Mouse (Mus musculus): Measurements from ENCODE around the gene C130032M10Rik.

GRCm38 (mm10) chr9:114556276-114556855 lies 40.9 kb downstream of the C130032M10Rik start:
- TF ChIP-seq EP300 (optimal IDR thresholded peaks at IDR 0.05) (no peak), CTCF (IDR thresholded peaks at IDR 0.05; ENCODE audit: low read depth) (no peak)

Measured in stomach, postnatal 0 days (tissue).